Mouse (Mus musculus) kidney, postnatal 36 days (tissue): ENCODE results near the gene Zfp422.

ENCODE experiments used
- DNase-seq, 2 experiments: peaks; one replicate each; pipeline ENCODE4 v3.0.0; 2021 to 2022; ENCODE audit warnings: mixed read lengths in 2 of 2

Gene Zfp422

DNA sequence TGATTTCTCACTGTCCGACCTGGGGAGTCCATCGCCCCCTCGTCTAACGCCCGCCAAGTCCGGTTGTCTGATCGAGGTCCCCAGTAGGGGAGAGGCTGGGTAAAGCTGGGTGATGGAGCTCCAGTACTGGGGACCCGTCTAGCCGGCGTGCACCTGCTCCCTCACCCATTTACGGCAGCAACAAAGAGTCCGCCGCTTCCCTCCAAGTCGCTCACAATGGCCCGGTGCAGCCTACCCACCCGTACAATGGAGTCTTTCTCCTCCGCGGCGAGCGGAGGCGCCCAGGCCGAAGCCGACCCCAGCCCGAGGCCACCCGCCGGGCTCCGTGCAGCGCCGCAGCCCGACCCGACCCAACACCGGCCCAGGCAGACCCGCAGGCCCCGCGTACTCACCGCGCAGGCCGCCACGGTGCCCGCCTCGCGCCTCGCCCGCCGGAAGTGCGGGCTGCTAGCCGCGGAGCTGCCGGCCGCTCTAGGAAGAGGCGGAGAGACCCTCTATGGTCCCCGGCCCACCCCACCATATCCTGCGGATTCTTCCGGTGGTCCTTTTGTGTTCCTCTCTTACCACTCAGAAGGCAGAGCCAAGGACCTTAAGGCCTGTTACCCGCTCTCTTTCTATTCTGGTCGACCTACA, at the start of gene Zfp422:
Gene Zfp422, minus strand, starts transcription at position 461 of the 633 bp plus-strand sequence.
- DNase-seq: peak; percentile 60 to 80

DNA sequence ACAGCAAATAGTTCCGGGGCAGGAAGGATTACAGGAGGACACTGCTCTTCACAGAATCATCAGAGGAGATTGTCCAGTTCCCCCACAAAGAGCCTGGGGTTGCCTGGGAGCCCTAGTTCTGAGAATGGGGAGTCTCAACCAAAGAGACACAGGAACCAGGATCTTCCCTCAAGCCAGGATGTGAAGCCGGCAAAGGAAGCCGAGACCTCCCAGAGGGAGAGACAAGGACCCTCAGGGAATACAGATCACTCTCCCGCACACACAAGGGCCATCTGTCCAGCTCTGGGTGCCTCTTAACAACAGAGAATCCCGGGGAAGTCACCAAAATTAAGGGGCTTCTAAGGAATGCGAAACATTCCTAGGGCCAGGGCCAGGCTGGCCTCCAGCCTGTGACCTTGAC, 48.5 kb upstream of the Zfp422 start:
- DNase-seq: no peak

DNA sequence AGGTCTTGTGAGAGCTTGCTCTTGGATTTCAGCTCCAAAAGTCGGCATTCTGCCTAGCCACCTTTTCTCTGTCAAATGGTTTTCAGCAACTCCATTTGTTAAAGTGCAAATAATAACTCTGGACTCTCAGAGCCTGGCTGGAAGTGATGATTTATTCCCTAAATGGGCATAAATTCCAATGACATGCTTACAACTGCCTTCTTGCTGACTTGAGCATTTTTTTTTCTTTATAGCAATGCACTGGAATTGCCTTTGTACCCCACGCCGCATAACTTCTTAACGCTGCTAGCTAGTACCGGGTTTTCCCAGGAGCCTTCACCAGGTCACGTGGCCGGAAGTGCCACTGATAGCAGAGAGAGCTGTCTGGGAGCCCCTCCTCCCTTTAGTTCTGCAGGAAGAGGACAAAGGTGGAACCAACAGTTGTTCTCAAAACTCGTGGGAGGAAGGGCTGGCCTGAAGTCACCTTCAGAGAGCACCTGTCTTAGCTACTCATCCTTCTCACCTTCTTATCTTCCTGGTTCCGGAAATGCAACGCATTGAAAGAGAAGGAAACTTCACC, 47.6 kb upstream of the Zfp422 start:
- DNase-seq: peak in 1 of 2 experiments; percentile 40

DNA sequence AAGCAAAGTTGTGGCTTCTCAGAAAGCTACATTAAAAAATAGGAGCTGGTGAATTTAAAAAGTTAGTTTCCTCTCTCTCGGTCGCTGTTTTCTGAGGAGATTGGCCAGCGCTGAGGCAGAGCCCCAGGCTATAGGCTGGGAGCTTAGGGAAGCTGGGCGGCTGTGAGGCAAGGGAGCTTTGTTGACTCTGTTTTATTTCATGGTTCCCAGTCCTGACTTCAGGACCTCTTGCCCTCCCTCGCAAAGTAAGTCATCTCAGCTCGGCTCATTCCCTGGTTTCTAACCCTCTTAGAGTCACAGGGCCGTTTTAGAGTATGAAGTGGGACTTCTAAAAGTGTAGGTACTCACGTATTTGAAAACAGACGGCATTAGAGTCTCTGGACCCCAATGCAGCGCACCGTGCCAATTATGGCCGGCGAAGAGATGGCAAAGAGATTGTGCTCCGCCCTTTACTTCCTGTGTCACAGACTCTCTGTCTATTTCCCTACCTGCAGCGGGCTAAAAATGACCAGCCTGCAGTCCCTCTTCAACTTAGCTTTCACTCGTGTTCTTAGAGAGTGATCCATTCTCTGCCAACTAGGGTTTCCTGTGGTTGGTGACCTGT, 45.6 kb upstream of the Zfp422 start:
- DNase-seq: no peak

DNA sequence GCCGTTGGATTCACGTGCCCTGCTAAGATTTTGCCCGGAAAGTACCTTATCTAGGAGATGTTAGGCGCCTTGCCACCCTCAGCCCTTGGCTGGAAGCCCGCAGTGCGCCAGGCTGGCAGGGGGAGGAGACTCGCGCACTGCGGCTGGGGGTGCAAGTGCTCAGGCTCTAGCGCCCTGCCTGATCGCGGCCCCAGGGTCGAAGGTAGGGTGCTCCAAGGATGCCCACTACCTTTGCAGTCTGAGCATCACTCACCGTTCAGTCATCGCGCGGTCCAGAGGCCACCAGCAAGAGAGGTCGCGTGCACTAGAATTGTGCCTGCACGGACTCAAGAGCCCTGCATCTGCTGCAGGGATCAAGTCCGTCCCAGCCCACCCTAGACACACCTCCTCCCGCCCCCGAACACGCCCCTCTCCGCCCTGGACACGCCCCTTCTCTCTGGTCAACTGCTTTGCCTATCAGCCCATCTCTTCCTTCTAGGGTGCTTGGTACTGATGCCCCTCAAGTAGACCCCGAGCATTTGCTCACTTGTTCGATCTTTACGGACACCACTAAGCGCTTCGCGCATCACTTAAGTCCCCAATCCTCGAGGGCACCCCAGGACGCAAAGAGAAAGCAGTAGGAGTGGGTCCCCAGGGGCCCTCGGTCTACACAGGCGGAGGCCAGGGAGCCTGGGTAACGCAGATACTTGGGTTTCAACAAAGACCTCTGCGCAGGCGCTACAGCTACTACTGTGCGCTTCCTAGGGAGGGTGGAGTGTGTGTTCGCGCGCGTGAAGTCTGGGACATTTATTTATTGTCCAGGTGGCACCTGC, 44.9 kb upstream of the Zfp422 start, which contains the start of gene Rassf4:
Gene Rassf4, minus strand, starts transcription at position 482 of the 812 bp plus-strand sequence.
- DNase-seq: peak; percentile 64 to 83

DNA sequence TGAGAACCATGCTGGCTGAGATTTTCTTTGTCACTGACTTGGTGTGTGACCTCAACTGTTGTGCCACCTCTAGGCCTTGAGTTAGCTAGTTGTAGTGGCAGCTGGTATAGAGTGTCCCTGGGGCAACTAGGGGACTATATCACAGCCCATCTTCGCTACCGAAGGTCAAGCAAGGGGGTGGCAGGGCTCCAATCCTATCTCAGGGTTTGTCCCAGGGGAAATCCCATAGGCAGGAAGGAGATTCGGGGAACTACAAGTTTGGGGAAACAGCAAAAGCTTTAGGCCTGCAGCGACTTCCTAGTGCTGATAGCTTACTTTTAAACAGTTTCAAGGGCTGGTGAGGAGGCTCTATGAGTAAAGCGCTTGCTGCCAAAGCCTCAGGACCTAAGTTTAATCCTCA, 43.5 kb upstream of the Zfp422 start:
- DNase-seq: no peak

DNA sequence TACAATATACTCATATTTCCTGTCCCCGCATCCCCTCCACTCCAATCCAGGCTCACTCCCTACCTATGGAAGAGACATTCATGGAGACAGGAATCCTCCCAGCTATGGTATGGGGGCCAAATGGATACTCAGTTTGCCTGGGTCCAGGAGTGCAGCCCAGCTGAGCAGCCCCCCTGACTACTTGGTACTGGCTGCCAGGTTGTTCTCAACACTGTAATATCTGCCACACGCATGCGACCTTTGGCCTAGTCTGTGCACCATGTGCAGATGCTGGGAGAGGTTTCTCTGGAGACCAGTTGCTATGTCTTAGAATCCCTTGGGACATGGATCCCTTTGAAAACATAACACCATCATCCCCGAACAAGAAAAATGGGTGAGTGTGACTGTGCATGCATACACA, 43.0 kb upstream of the Zfp422 start:
- DNase-seq: no peak

DNA sequence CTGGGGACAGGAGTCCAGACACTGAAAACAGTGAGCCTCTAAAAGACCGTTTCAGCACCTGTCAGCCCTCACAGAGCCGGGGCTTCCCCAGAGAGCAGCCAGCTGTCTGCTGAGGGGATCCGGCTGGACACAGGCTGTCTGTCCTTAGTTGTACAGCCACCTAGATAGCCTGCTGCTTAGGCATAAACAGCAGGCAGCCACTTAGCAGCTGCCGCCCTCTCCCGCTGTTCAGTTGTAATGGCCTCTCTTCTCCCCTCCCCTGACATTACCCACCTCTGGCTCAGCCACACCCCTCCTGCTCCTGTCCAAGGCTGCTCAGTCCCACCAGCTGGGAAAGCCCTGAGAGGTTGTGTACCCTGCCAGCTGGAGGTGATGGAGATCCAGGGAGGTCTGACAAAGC, 42.2 kb upstream of the Zfp422 start:
- no peak for DNase-seq

DNA sequence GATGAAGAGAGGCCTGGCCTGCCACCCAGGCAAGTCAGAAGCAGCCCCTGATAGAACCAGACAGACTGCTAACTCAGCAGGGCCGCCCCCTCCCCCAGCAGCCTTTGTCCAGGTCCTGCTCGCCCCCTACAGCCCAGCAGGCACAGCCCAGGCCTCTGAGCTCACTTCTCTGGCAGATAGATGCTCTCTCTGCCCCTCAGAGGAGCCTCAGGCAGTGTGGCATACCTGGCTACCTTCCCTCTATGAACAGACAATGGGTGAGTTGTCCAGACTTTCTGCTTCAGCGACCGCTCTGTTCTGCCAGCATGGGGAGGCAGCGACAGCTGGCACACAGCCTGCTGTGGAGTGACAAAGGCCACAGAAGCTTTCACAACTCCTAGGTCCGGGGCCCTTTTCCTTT, 41.3 kb upstream of the Zfp422 start:
- DNase-seq: peak in 1 of 2 experiments; percentile 59

DNA sequence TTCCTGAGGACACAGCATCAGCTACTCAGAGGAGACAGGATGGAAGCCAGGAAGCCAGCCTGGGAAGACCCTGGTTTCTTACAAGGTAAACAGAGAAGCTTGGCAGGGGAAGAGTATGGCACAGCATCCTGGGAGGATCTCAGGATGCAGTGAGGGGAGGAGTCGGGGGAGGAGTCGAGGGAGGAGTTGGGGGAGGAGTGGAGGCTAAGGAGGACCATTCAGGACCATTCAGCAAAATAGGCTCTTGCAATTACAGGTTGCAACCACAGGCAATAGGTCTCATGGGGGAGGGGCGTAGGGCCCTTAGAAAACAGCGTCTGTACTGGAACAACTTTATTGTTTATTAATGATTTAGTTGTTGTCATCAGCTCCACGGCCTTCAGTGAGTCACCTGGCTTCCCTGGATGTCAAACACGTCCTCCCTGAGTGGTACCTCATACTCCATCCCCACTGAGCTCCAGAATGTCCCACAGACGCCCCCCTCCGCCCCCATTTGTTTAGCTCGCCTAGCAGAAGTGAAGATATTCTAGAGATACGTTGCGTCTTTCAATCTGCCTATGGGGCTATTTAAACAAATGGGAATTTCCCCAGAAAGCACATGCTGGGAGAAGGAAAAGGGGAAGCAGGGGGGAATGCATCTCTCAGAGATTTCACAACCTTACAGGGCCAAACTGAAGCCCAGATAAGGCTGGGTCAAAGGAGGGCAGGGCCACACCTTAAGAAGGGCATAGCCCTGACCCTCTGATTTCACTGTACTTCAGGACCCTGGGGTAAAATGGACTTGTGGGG, 40.1 kb upstream of the Zfp422 start:
- DNase-seq: no peak

DNA sequence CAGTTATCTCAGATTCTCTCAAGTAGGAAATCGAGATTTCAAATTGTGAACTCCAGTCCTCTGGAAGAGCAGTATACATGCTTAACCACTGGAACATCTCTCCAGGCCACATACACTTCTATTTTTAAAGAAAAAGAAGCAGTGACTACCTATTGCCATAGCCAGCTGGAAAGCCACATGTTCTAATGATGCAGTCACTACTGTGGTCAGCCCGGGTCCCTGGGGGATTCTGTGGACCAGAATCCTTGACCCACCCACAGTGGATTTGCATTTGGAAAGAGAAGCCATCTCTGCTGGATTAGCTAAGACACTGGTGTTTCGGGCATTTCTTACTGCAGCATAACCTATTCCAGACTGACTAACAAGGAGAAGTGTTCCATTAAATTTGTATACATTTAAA, 38.6 kb upstream of the Zfp422 start:
- no peak for DNase-seq

DNA sequence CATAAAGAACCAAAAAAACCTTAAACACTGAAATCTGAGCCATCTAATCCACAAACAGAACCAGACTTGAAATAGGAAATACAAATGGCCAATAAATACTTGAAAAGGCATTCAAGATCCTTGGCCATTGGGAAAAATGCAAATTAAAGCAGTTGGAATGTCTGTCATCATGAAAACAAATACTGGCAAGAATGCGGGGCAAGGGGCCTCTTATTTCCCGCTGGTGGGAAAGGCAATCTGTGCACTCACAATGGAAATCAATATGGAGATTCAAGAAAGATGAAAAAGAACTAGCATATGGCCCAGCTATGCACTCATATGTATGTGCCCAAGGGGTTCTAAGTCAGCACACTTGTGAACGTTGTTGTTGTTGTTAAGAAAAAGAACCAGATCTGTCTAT, 38.1 kb upstream of the Zfp422 start:
- DNase-seq: no peak

DNA sequence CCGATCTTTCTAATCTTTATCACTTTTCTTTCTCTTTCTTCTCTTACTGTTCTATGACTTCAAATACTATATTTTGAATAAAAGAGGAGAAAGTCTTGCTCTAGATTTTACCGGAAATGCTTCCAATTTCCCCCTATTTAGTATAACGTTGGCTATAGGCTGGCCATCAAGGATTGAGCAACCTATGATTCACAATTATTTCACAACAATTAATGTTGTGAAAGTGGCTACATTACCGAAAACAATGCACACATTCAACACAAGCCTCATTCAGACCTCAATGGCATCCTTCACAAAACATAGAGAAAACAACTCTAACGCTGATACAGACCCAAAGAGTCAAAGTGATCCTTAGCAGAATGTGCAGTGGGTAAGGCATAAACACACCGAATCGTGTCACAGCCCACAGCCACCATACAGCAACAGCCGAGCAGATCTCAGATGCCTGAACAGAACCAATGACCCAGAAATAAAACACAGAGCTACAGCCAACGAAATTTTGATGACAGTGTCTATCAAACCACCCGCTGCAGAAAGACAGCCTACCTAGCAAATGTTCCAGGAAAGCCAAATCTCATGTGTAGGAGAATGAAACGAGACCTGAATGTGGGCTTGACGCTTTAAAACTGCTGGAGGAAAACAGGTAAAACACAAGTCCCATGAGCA, 37.4 kb upstream of the Zfp422 start:
- no peak for DNase-seq

DNA sequence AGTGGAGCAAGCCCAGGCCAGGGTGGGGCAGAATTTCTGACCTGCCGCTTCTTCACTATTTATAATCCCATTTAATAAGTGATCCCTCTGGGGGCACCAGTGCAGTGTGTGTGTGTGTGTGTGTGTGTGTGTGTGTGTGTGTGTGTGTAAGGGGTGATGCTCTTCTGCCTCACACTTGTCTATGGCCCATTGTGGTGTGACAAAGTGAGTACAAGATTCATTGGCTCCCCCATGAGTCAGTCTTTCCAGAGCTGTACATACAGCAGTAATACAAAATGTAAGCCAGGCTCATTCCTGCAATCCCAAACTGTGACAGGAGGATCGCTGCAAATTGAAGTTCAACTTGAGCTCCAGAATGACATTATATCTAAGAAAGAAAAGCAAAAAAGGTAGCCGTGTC, 36.0 kb upstream of the Zfp422 start:
- DNase-seq: no peak

DNA sequence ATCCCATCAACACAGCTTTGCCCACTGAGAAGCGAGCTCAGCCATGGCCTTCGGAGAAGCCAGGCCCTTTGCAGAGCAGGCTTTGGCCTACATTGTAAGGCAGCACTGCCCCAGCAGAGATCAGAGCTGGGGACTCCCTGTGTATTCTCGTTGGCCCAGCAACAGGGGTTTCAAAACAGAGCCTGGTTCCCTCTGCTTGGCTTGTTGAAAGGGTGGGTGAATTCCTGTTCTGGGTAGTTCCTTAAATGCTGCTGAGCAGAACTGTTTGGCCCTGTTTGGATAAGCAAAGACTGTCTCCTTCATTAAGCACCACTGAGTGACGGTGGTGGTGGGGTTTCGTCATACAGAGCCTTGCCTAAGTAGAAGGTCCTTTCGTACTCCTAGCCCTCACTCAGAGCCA, 35.2 kb upstream of the Zfp422 start:
- DNase-seq: no peak

DNA sequence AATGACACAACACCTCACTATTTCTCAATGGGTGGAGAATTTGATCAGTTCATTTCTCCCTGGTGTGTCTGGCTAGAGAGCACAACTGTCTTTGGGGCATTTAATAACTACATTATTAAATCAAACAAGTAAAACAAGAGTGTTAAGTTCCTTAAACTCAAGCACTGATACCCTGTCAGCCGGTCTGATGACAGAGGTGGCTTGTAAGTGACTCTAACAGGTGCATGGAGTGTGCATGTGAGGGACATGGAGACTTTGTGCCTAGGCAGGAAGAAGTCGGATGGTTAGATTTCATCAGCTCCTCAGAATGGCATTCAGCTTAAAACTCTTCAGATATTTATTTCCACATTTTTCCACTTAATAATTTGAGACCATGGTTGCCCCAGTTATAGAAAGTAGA, 34.6 kb upstream of the Zfp422 start:
- no peak for DNase-seq

DNA sequence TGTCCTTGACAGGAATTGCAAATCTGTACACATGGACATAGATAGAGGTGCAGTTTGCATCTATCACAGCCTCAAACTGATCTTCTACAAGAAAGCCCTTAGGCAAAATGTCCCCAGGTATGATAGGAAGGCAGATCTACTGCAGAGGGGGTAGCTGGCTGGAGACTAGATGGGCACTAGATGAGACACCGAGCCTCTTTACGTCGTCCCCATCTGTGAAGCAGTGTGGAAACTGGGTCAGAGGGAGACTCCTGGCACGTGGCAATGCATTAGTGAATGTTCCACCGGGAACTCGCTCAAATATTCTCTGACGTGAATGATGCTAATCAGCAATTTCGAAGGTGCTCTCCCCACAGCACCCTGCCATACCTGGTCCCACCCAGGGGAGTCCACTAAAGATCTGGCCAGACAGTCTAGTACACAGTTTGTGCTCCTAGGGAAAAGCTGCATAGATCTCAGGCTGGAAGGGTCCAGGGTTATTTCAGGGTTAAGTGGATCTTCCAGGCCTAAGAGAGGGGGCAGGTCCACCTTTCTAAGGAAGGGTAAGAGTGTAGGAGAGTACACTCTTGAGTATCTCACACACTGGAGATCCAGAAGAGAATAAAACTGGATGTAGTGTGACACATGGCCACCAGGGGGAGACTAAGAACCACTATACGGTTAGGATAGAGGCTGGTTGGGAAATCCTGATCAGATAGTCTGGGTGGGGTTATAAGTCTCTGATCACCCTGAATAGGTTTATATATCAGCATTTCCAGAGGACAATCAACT, 25.1 kb upstream of the Zfp422 start:
- peak; percentile 62 to 81 for DNase-seq

DNA sequence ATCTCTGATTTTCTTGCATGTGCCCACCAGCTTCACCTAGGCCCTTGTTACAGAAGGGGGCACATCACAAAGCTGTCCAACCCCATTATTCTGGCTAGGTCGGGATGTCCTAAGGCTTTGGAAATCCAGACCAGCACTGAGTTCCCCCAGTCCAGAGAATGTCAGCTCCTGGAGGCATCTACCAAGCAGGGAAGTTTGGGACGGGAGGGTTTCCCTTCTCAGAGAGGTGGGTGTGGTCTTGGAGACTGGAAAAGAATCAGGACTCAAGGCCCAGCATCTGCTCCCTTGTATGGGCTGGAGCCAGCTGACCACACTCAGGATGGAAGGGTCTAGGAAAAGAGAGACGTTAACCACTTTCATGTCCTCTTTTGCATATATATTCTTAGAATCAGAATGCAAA, 24.4 kb upstream of the Zfp422 start:
- DNase-seq: no peak

DNA sequence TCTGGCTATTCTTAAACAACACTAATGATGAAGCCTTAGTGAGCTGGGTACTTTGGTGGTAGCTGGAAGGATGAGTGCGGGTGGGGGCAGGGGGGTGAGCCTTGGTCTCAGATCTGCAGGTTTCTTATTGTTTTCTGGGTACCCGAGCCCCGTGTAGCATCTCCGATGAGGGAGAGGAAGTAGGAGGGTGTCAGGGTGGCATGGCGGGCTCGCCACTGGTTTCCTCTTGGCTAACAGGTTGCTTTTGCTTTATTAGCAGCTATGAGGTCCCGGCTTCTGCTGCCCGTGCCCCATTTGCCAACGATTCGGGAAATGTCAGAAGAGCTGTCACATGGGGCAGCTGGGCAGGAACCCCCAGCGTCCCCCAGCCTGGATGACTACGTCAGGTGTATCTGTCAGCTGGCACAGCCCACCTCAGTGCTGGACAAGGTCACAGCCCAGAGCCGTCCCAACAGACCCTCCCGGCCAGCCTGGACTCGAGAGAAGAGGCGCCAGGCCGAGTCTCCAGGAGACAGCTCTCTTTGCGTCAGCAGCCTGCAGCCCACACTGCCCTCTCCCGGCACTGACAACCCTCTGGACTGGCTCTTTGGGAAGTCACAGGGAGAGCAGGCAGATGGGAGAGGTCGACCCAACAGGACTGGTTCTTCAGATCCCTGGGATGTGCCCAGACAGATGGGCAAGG, 22.8 kb upstream of the Zfp422 start:
- DNase-seq: peak; percentile 70 to 81

DNA sequence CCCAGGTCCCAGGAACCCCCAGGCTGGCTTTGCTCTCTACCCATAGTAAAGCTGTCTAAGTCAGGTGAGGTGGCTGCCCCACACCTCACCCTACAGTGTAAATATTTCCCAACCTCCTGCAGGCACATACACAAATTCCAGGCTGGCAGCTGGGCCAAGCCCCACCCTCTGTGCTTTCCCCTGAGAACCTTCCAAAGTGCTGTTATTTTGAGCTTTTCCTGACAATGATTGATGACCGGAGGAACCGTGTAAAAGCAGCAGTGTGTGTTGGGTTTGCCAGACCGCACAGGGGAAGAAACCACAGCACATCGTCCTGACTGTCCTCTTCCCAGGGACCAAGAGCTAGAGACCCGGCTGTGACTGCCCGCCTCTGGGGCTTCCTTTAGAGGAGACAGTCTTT, 21.6 kb upstream of the Zfp422 start, which contains the start of gene Depp1:
Gene Depp1, plus strand, starts transcription at position 204 of the 400 bp plus-strand sequence.
- DNase-seq: peak; percentile 84 to 92

DNA sequence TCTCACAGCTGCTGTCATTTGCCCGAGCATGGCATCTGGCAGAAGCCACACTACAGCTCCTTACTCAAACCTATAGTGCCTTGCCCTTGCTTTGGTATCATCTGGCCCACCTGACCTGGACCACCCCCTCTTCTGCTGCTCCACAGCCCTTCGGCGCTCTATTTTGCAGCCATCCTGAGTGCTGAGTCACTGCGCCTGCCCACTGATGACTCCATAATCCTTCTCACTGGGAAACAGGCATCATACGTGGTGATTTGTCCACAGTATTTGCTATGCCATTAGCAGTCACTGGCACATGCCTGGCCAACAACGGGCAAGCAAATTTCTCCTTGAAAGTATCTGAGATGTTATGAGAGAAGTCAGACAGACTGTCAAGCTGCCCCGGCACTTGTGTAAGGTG, 21.0 kb upstream of the Zfp422 start:
- DNase-seq: no peak
